Mouse (Mus musculus) layer of hippocampus, adult 11-12 months (tissue): ENCODE results near the gene Zcchc24.

Experiments
- DNase-seq: peaks from one replicate; pipeline ENCODE4 v3.0.0; 2022; ENCODE audit warnings: low spot score

The Zcchc24 gene

DNA sequence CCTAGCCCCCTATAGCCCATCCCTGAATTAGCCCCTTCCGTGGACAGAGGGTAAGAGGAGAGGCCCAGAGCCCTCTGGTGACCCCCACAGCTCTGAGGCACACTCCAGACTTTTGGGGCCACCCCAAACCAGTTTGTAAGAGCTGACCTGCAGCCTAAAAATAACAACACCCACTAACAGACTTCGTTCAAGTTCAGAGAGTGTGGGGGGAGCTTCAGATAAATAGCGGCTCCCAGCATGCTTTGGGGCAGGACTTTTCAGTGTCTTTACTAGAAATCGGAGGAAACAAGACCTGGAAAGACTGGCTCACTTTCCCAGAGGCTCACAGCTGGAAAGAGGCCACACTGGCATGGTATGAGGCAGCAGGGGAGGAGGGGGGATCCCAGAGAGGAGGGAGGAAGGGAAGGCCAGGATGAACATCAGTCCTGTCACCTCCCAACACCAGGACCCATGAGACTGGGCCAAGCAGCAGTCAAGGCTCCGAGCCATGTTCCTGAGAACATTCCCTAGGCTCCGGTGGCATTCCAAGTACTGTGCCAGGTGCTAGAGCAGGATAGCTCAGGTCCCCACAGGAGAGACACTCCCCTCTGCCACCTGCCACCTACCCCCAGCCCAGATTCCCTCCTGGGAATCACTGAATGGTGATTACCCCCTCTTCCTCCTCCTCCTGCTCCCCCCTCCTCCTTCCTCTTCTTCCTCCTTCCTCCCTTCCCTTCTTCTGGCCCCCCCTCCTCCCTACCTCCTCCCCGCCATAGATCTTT, 20.7 kb downstream of the Zcchc24 start:
- DNase-seq = no peak

DNA sequence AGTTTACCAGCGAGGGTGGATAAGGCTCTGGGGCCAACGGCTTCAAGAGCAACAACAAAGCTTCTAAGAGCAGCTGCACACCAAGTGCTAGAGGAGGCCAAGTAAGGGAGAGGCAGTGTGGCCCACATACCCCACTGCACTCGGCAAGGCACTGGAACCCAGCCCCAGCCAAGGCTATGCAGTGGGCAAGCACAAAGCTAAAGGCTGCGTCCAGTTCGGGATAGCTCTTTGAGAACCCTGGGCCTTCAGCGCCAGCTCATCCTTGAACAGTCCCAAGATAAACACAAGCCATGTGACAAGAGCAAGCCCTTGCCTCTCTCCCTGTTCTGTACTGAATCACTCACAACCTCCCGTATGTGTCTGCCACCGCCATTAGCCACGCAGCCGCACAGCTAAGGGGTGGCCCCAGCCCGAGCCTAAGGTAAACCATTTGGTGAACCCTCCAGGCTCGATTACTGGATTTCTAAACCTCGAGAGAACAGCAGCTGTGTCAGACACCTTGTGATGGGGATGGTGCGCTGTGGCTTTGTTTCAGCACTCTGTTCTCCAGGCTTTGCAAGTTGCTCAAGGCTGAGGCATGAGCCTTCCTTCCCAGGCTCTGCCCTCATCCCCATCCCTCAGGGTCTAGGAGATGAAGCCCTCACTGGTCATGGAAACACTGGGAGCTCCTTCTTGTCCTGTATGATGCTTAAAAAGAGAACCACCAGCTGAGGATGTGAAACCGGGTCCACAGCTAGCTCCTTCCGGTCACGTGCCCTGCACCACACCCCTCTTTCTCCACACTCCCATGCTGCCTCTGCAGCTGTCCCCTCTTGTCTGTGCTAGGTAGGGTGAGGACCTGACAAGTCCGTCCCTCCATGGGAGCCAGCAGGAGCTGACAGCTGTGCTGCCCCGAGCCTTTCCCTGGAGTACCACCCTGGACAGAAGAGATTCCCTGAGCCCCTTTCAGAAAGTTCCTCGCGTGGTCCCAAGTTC, 21.6 kb downstream of the Zcchc24 start:
- DNase-seq = no peak

DNA sequence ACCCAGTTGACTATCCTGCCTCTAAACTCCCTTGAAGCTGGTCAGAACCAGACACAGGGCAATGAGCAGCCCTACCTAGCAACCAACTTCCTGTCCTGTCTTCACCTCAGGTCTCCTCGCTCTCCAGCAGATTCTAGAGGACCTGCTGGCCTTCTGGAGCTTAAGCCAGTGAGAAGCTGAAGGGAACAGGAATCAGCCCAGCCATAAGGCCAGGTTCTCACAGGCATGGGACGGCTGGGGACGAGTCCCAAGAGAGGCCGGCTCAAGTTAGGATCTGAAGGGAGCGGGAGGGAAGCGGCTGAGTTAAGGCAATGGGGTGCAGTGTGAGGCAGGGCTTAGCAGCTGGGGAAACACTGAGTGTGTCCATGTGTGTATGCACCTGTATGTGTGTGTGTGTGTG, 22.5 kb downstream of the Zcchc24 start:
- no peak for DNase-seq

DNA sequence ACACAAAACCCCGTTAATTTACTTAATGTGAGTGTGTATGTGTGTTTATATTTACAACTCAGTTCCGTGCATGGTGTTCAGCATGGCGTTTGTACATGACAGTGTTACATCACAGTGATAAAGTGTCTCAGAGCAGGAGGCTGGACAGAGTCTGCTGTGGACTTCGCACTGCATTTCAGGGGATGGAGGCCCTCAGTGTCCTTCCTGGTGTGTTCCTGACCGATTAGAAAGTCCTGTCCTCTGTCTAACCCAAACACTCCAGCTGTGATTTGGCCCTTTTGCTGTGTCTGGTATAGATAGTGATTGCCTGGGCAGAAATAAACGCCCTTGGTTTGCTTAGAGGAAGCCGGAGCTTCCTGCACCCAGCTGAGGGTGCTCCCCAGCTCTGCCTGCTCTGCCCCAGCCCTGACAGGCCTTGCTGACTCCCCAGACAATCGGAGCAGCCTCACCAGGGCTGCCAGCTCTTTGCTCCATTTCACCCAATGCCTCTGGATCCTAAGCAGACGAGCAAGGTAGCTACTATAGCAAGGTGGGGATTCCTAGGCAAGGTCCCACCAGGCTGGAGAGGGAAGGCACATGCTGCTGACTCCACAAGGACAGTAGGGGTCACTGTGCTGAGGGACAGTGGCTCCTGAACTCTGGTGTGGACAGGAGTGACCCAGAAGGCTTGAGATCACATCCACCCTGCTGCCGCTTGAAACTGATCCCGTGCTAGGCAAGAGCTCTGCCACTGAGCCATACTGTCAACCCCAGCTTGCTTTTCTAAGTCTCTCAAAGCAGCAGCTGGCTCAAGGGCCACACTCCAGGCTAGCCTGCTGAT, 23.3 kb downstream of the Zcchc24 start:
- no peak for DNase-seq

DNA sequence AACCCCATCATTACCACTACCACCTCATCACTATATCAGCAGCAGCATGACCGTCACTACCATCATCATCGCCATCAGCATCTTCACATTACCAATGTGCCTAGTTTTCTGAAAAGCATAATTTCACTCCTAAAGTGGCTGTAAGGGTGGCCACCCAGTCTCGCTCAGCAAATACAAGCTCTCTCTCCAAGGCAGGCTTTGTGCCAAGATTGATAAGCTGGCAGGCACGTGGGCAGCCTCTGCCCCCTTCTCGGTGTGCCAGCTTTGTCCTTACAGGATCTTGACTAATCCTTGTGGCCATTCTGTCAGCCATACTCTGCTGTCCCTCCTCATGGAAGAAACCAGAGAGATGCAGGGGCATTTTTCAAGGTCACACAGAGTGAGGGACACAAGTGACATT, 25.9 kb downstream of the Zcchc24 start:
- DNase-seq = no peak

DNA sequence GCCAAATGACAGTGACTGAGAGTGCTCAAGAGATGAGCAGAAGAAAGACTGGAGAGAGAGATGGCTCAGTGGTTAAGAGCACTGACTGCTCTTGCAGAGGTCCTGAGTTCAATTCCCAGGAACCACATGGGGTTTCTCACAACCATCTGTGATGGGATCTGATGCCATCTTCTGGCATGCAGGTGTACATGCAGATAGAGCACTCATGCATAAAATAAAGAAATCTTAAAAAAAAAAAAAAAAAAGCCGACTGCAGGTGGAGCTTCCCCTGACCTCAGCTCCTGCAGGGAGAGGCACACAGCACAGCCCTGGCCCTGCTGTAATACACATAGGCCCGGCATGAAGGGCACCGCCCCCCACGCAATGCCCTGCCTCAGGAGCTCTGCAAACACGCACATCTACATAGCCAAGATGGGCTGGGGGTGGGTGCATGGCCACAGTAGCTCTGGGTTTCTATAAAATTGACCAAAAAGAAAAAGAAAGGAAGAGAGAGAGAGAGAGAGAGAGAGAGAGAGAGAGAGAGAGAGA, 26.9 kb downstream of the Zcchc24 start:
- DNase-seq = no peak

DNA sequence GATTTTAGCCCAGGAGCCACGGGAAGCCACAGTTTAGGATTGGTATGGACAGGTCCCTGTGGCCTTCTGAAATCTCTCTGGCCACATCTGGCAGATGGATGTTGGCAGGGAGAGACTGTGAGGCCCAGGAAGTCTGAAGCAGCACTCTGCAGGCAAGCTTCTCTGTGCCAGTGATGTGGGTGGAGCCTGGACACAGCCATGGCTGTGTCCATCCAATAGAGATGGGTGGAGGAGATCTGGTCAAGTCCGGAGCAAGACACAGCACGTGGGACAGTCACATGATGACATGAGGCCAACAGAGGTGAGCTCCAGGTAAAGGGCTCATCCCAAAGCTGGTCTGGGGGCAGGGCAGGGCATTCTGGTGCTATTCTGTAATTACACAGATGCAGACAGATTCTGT, 27.6 kb downstream of the Zcchc24 start:
- DNase-seq = no peak

DNA sequence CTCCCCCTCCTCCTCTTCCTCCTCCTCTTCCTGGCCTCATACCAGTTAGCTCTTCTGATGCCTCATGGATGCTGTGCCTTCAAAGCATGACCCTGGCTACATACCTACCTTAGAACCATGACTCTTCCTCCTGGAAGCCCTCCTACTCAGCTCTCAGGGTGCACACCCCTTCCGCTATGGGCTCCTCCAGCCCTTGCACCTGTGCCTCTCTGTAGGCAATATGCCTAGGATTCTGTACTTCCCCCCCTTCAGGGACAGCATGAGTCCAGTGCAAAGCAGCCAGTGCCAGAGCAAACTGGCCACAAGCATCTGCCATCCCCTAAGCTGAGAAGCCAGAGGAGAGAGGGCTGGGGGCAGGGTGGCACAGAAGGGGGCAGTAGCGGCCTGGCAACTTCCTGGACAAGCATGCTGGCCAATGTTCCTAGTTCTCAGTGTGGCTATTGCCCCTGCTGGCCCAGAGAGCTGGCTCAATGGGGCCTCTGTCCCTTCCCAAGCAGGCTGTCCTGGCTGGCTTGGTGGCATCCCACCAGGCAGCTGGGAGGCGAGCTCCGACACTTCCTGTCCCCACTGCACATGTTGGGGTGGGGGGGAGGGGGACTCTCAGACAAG, 28.8 kb downstream of the Zcchc24 start:
- peak; percentile 85 for DNase-seq

DNA sequence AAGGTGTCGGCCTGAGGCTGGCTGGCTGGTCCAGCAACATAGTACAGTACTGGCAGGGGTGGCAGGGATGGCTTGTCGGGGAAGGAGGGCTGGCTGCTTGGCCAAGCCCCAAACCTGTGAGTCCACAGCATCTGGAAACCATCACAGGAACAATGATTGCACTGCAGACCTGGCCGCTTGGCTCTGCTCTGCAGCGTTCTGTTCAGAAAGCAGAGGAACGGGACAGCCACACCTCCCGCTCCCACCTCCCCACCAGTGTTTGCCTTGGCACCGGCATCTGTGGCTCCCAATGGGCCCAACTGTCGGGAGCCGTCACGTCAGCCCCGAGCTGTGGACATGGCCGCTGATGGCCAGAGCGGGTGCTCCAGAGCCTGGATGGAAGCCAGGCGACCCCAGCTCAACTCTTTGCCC, 30.2 kb downstream of the Zcchc24 start:
- peak; percentile 53 for DNase-seq

DNA sequence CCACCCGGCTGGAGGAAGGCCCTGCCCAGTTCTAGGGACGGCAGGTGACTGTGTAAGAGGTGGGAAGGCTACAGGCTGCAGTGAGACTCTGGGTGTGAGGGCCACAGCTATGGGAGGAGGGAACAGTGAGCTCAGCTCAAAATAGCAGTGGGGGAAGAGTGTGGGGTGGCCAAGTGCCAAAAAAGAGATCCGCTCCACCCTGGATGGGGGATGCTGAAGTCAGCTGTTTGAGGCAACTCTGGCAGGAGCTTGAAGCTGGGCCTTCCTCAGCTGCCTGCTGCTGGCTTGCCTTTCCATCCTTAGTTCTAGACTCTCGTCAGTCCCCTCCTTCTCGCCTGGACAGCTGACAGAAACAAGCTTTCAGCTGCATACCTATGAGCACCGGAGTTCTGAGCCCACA, 32.2 kb downstream of the Zcchc24 start:
- peak; percentile 84 for DNase-seq

DNA sequence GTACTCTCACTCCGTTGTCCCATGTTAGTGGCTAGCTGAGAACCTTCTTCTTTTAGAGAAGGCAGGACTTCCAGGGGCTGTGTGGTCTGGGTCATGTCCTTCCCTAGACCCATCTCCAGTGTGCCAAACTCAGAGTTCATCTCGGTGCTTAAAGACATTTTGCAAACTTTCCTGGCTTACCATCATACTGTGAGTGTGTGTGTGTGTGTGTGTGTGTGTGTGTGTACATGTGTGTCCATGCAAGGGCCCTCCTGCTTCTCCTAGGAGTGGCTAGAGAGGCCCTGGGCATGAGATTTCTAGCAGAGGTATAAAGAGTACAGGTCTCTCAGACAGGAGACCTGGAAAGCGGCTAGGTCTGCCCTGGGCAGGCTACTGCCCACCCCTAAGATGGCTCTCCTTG, 32.7 kb downstream of the Zcchc24 start:
- DNase-seq = no peak

DNA sequence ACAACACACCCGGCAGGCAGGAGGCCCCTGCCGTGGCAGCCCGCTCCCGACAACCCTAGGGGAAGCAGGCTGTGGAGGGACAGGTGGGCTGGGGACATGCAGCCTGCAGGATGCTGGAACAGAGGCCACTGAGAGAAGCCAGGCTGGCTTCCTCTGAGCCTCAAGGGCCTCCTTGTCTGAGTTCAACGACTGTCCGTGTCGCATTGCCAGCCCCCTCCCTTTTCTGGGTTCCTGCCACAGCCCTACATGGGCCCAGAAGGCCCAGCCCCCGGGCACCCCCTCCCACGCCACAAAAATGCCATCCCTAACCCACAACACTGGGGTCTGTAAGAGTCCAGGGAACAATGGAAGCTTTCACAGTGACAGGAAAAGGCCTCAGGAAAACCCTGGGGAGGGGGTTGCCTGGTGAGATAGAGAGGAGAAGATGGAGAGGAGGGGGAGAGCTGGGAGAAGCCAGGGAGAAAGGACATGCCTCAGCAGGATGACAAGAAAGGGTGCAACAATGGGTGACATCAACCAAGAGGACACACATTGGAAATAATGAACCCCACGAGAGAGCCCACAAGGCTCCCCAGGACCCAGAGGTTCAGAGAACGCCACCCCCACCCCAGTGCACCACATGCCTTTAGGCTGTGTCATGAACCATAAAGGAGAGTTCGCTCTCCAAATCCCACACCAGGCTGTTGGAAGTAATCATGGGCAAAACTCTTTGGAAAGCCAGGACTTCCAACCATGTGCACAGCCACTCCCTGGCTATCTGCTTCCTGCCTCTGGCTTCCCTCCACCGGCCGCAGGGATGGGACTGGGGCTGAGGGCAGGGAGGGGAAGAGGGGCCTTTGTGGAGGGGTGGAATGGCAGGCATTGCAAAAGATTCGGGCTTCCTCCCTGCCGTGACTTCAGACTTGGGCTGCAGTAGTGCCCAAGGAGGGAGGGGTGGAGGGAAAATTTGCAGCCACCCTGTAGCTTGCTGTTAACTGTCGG, 33.8 kb downstream of the Zcchc24 start:
- DNase-seq = peak; percentile 44

DNA sequence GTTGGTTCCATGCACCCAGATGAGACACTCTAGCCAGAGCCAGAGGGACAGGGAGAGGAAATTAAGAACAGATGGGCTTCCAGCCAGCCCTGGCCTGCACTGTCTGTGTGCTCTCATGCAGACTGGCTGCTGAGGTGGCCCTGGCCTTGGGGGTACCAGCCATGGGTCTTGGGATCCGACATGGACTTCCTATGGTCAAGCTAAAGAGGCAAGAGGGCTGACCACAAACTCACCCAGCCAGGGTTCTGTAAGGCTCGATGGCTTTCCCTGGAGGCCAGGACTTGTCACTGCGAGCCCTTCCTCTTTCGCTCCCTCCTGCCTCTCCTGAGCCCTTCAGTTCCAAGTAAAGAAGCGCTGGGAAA, 41.7 kb downstream of the Zcchc24 start:
- no peak for DNase-seq

DNA sequence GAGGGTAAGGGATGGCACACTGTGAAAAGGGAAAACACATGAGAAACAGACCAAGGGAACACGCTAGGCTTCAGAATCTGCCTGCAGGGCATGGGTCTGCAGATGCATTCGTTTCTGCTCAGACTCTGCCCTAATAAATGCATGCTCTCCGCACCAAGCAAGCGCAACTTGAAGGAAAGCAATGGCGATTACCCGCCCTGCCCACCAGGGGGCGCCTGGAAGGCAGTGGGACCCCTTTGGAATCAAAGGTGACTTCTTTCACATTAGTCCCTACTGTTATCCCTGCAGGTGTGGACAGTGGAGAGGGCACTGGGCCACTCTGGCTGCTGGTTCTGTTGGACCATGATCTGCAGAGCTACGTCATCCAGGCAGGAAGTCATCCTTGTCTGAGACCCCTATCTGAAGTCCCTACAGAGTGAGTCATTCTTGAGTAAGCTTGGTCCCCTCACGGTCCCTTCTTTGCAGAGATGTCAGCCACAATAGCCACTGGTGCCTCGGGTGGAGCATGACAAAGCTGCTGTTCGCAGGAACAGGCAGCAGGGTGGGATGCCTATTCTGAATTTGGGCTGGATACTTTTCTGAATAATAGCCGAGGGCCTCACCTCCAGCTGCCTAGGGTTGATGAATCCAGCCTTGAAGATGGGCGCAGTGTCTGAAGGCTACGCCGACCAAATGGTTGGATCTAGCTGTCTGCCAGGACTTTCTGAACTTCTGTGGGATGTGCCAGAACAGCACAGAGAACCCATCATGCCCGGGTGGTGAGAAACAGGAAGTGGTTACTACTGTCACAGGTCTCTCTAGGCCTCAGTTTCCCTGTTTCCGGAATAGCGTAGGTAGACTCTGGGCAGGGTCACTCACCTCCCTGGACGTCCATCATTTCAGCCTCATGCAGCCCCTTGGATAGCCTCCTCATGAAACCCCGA, 42.4 kb downstream of the Zcchc24 start:
- DNase-seq = peak; percentile 54

DNA sequence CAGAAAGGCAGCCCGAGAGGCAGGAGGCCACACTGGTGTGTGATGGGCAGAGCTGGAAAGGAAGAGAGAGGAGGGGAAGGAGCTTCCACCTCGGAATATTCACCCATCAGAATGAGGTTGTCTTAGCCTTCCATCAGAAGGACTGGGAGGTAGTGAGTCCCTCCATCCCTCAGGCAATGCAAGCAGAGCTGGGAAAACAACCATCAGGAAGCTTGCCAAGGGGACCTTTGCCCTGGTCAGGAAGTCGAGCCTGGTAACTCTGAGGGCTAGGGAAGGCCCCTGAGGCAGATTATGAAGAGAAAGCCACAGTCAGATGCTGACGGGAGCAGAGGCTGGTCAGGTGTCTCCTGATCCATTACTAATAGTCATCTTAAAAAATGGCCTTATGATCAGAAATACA, 43.1 kb downstream of the Zcchc24 start:
- no peak for DNase-seq

DNA sequence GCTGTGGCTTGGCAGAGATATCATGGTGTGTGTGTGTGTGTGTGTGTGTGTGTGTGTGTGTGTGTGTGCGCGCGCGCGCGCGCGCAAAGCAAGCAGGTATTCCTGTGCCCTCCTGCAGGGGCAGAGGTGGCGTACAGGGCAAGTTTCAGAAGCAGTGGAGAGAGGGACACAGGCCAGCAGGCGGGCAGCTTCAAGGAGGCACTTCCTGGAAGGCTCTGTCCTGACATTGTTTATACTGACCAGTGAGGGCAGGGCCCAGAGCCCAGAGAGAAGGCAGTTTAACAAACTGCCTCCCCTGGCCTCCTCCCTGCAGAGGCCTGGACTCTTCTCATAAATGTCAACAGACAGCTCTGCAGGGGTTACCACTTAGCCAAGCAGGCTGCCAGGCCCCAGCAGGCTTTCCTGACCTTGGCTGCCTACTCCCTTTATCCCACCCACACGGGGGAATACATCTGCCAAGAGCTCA, 43.8 kb downstream of the Zcchc24 start:
- DNase-seq = no peak

DNA sequence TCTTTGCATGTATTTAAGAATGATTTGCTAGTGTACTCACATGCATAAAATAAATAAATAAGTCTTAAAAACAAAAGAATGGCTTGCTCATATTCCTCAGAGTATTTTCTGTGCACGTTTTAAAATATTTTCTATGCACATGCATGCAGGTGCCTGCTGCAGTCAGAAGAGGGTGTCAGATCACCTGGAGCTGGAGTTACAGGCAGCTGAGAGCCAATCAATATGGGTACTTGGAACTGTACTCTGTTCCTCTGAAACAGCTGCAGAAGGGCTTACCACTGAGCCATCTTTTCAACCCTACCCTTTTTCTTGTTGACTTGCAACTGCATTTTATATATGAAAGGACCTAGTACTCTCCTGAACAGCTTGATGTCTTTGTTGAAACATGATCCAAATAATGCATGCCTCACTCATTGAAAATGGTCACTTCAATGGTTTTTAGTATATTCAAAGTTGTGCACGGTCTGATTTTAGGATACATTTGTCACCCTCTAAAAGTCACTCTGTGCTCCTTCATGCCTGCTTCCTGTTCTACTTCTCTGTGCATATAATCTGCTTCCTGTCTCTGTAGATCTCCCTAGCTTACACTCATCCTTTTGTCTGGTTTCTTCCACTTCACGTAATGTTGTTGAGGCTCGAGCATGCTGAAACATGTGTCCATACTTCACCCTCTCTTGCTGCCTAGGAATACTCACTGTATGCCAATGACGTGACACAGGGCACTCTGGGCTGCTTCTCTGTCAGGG, 47.7 kb downstream of the Zcchc24 start:
- no peak for DNase-seq

DNA sequence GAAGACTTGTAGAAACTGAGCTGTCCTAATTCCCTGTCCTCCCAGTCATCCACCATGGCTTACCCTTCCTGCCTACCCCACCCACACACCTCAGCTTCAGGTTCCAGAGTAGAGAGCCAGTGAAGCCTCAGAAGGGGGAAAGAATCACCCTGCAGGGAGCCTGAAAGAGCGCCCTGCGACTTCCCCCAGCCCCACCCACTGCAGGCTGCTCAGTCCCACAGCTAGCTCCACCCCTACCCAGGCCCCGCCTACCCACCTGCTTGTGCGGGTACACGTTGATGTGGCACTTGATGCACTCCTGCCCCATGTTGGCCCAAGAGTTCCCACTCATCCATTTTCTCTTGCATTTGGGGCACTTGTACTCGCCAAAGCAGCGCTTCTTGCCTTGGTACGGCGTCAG, 49.5 kb downstream of the Zcchc24 start:
- DNase-seq = no peak

DNA sequence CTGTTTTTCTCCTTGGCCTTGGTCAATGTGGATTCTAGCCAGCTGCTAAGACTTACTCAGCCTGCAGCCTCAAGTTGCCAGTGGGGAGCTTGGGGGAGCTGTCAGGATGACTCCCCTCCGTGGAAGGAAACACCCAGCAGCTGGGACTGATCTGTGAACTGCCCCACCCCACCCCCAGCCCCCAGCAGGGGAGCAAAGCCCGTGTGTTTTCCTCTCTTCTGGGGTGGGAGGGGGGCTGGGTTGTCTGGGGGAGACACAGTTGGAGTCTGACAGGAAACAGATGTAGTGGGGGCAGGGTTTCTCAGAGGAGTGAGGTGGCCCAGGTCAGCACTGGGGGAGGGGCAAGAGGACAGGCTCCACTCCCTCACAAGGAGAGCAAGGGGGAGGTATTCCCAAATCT, 50.4 kb downstream of the Zcchc24 start:
- no peak for DNase-seq
